Mouse (Mus musculus) forebrain, embryonic 14.5 days (tissue): ENCODE measurements around the gene Adamts3. TPM values are rescaled to one million over a fixed set of nuclear protein-coding genes. Genes with fewer than 3 reads are reported as not detected.

Source experiments
- ATAC-seq: fragments of 200-750 bp; cut with Nextera tagmentation; 2 replicates; pipeline ENCODE4 v1.8.0; 2017; ENCODE audit warnings: mild to moderate bottlenecking, moderate library complexity
- DNase-seq: peaks from one replicate; pipeline ENCODE4 v3.0.0-alpha.2; 2015; ENCODE audit warnings: low spot score
- H3K27ac ChIP-seq: fragments of 300-500 bp; sonication (generic); 2 replicates; pipeline ENCODE4 v1.5.1; 2014; ENCODE audit warnings: low read depth, mild to moderate bottlenecking, control low read depth, low read length, moderate library complexity
- H3K27me3 ChIP-seq: fragments of 300-500 bp; sonication (generic); replicated peaks from 2 replicates; pipeline ENCODE4 v1.6.1; 2014; ENCODE audit warnings: low read length, control low read depth, mixed read lengths; ENCODE audit not compliant: control insufficient read depth, insufficient read depth
- H3K36me3 ChIP-seq: fragments of 300-500 bp; sonication (generic); 2 replicates; pipeline ENCODE4 v1.6.1; 2014; ENCODE audit warnings: low read length, control low read depth; ENCODE audit not compliant: control insufficient read depth, insufficient read depth
- H3K4me1 ChIP-seq: fragments of 300-500 bp; sonication (generic); 2 replicates; pipeline ENCODE4 v1.6.1; 2014; ENCODE audit warnings: antibody characterized with exemption, low read length, control low read depth; ENCODE audit not compliant: control insufficient read depth, insufficient read depth
- H3K4me2 ChIP-seq: fragments of 300-500 bp; sonication (generic); 2 replicates; pipeline ENCODE4 v1.6.1; 2014; ENCODE audit warnings: mild to moderate bottlenecking, control low read depth, low read length
- H3K4me3 ChIP-seq: fragments of 300-500 bp; sonication (generic); 2 replicates; pipeline ENCODE4 v1.5.1; 2014; ENCODE audit warnings: low read depth, low read length, control low read depth
- H3K9ac ChIP-seq: fragments of 300-500 bp; sonication (generic); 2 replicates; pipeline ENCODE4 v1.6.1; 2014; ENCODE audit warnings: mild to moderate bottlenecking, low read length, control low read depth, moderate library complexity
- H3K9me3 ChIP-seq: fragments of 300-500 bp; sonication (generic); replicated peaks from 2 replicates; pipeline ENCODE4 v1.6.1; 2016; ENCODE audit warnings: low read length, control low read depth, mixed read lengths; ENCODE audit not compliant: control insufficient read depth
- WGBS: fragments of 180-500 bp; shearing (Covaris S2); extraction: QIAGEN DNeasy Blood & Tissue Kit; methylation state at CpG from one replicate; pipeline ENCODE4 v1.1.7; 2014; 5-methylcytosine and 5-hydroxymethylcytosine counted together
- polyA plus RNA-seq: library from polyadenylated mRNA; unstranded; fragments of >200 nt; fragmentation: Nextera tagmentation; extraction: Ambion mirVana; gene quantifications from 2 replicates; pipeline ENCODE4 v1.2.1, GENCODE M21; 2014

Adamts3 gene
- polyA plus RNA-seq, 1 experiment from 2014 or later = 14.6 TPM

GRCm38 (mm10) chr5:89748185-89748884 is 134.8 kb downstream of the Adamts3 start:
- Histone ChIP-seq H3K4me1 (no peaks in the 10 kb centered on the region), H3K9ac (no peak overlapping the region), H3K36me3 (no peaks in the 10 kb centered on the region), H3K9me3 (no peaks in the 10 kb centered on the region), H3K4me2 (no peak overlapping the region), H3K27me3 (no peaks in the 10 kb centered on the region), H3K27ac (no peak overlapping the region), H3K4me3 (no peak overlapping the region)
- no peak for DNase-seq
- 93% methylated on average over 2 of the region's 2 CpGs for WGBS
- no peak for ATAC-seq

GRCm38 (mm10) chr5:89747149-89747659 is 135.9 kb downstream of the Adamts3 start:
- Histone ChIP-seq H3K9me3 (no peaks in the 10 kb centered on the region), H3K27me3 (no peaks in the 10 kb centered on the region), H3K4me1 (no peaks in the 10 kb centered on the region), H3K27ac (no peak overlapping the region), H3K4me3 (no peak overlapping the region), H3K9ac (no peak overlapping the region), H3K36me3 (no peaks in the 10 kb centered on the region), H3K4me2 (no peak overlapping the region)
- no peak for ATAC-seq
- no peak for DNase-seq
- 87% methylated on average over 5 of the region's 5 CpGs for WGBS

- Histone ChIP-seq H3K4me3 (no peak overlapping the region), H3K4me1 (no peaks in the 10 kb centered on the region), H3K9ac (no peak overlapping the region), H3K36me3 (no peaks in the 10 kb centered on the region), H3K27ac (no peak overlapping the region), H3K27me3 (no peaks in the 10 kb centered on the region), H3K9me3 (no peaks in the 10 kb centered on the region), H3K4me2 (no peak overlapping the region)
- WGBS = 73% methylated on average over 2 of the region's 2 CpGs
- ATAC-seq (no peak), DNase-seq (no peak)
Observed at GRCm38 (mm10) chr5:89745112-89745511, 138.0 kb downstream of the Adamts3 start.

DNA sequence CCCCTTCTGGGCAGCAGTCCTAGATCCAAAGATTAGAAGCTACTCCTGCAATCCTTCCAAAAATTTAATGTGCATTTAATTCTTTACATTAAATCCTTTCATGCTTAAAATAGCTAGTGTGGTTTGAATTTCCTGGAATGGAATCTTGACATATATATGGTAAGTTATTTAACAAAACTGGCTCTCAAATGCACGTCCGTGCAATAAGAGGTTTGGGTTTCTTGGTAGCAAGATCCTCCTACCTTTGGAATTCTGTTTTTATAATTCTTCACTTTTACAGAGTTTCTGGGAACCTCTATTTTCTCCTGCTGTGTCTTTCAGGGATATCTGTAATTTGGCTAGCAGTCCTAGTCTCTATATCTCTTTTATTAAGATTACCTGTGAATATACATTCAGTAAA is 148.4 kb downstream of the Adamts3 start:
- 95% methylated on average over 2 of the region's 2 CpGs for WGBS
- no peak overlapping the region for H3K27ac ChIP-seq
- no peaks in the 10 kb centered on the region for H3K27me3 ChIP-seq
- no peaks in the 10 kb centered on the region for H3K9me3 ChIP-seq
- DNase-seq (no peak), ATAC-seq (no peak)
- H3K4me3 ChIP-seq = no peak overlapping the region
- H3K4me1 ChIP-seq = no peaks in the 10 kb centered on the region
- no peaks in the 10 kb centered on the region for H3K36me3 ChIP-seq
- H3K9ac ChIP-seq = no peak overlapping the region
- no peak overlapping the region for H3K4me2 ChIP-seq

- DNase-seq = no peak
- Histone ChIP-seq H3K9me3 (no peaks in the 10 kb centered on the region; the same call in 1 of the 2 replicates), H3K4me2 (no peak overlapping the region), H3K4me3 (no peak overlapping the region), H3K9ac (no peak overlapping the region), H3K4me1 (no peaks in the 10 kb centered on the region), H3K36me3 (no peaks in the 10 kb centered on the region), H3K27ac (no peak overlapping the region), H3K27me3 (no peaks in the 10 kb centered on the region)
- WGBS = 97% methylated on average over 3 of the region's 3 CpGs
- ATAC-seq = no peak
Observed at GRCm38 (mm10) chr5:89730411-89730810, 152.7 kb downstream of the Adamts3 start.

DNA sequence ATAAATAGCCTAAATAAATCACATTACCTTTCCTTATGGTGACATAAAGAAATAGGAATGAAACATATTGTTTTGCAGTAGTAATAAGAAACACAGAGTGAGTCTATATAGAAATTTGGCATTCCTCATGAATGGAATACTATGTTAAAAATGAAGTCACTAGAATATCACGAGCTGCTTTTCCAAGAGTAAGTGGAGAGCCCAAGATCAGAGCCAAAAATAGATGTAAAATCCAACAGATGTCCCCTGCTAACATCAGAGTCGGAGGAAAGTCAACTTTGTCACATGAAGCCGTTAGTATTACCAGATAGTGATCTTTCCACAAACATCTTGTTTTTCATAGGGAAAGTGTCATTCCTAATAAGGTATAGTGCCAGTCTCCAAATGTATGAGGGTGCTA is 155.0 kb downstream of the Adamts3 start:
- no peaks in the 10 kb centered on the region for H3K27me3 ChIP-seq
- ATAC-seq (no peak), DNase-seq (peak; percentile 31)
- no peak overlapping the region for H3K4me3 ChIP-seq
- H3K27ac ChIP-seq = no peak overlapping the region
- H3K4me1 ChIP-seq = no peaks in the 10 kb centered on the region
- H3K4me2 ChIP-seq = no peak overlapping the region
- H3K9me3 ChIP-seq = no peaks in the 10 kb centered on the region; the same call in 1 of the 2 replicates
- 84% methylated on average over 3 of the region's 3 CpGs for WGBS
- no peak overlapping the region for H3K9ac ChIP-seq
- H3K36me3 ChIP-seq = no peaks in the 10 kb centered on the region

DNA sequence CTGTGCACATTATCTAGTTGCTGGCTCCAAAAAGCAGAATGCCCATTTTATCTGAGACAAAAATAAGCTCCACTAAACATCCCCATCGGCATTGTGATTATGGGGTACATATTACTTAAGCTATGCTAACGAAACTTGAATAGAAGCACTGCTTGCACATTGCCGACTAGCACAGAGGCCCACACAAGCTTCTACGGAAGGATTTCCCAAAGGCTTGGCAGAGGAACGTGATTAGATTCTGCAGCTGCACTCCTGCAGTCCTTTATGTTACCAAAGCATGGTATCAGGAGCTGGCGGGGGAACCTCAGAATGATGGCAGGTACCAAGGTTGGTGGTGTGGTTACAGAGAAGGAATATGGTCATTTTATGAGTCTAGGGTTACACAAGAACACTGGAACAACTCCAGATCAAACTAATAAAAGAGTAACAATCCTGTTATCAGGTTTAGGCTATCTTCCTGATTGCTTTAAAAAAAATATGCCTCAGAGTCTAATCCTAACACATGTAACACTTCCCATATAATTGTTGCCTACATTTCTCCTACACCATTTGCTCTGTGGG is 155.6 kb downstream of the Adamts3 start:
- Histone ChIP-seq H3K9ac (no peak overlapping the region), H3K4me3 (no peak overlapping the region), H3K9me3 (no peaks in the 10 kb centered on the region; the same call in 1 of the 2 replicates), H3K4me1 (no peaks in the 10 kb centered on the region), H3K27me3 (no peaks in the 10 kb centered on the region), H3K27ac (no peak overlapping the region), H3K36me3 (no peaks in the 10 kb centered on the region), H3K4me2 (no peak overlapping the region)
- DNase-seq = no peak
- WGBS = 64% methylated on average over 6 of the region's 6 CpGs
- no peak for ATAC-seq

GRCm38 (mm10) chr5:89714552-89714951 is 168.6 kb downstream of the Adamts3 start:
- peaks cover 8% of the 10 kb centered on the region; the same call in 1 of the 2 replicates for H3K4me1 ChIP-seq
- H3K27ac ChIP-seq = no peak overlapping the region
- DNase-seq (peak; percentile 30), ATAC-seq (no peak)
- H3K9me3 ChIP-seq = no peaks in the 10 kb centered on the region
- no peak overlapping the region for H3K9ac ChIP-seq
- no peaks in the 10 kb centered on the region for H3K27me3 ChIP-seq
- no peak overlapping the region for H3K4me3 ChIP-seq
- WGBS = 56% methylated on average over 2 of the region's 2 CpGs
- no peak overlapping the region for H3K4me2 ChIP-seq
- no peaks in the 10 kb centered on the region for H3K36me3 ChIP-seq
